Mouse (Mus musculus) hindbrain, embryonic 14.5 days (tissue): ENCODE data around the gene Nav2. TPM values are rescaled to one million over a fixed set of nuclear protein-coding genes. Genes with fewer than 3 reads are reported as not detected.

Experiments used
- ATAC-seq: fragments of 200-750 bp; cut with Nextera tagmentation; 2 replicates; pipeline ENCODE4 v1.8.0; 2017; ENCODE audit warnings: moderate number of reproducible peaks, mild to moderate bottlenecking, moderate TSS enrichment, moderate library complexity; ENCODE audit not compliant: low FRiP score
- DNase-seq: peaks from one replicate; pipeline ENCODE4 v3.0.0-alpha.2; 2015; ENCODE audit warnings: low spot score
- H3K27ac ChIP-seq: fragments of 300-500 bp; sonication (generic); 2 replicates; pipeline ENCODE4 v1.5.1; 2014; ENCODE audit warnings: mild to moderate bottlenecking, moderate library complexity
- H3K27me3 ChIP-seq: fragments of 300-500 bp; sonication (generic); 2 replicates; pipeline ENCODE4 v1.6.1; 2014; ENCODE audit warnings: mild to moderate bottlenecking, low read length, mixed read lengths; ENCODE audit not compliant: control insufficient read depth, insufficient read depth
- H3K36me3 ChIP-seq: fragments of 300-500 bp; sonication (generic); replicated peaks from 2 replicates; pipeline ENCODE4 v1.6.1; 2014; ENCODE audit not compliant: control insufficient read depth, insufficient read depth
- H3K4me1 ChIP-seq: fragments of 300-500 bp; sonication (generic); replicated peaks from 2 replicates; pipeline ENCODE4 v1.6.1; 2014; ENCODE audit warnings: antibody characterized with exemption, low read length, mixed read lengths; ENCODE audit not compliant: control insufficient read depth, insufficient read depth
- H3K4me2 ChIP-seq: fragments of 300-500 bp; sonication (generic); replicated peaks from 2 replicates; pipeline ENCODE4 v1.6.1; 2014; ENCODE audit warnings: mild to moderate bottlenecking, moderate library complexity
- H3K4me3 ChIP-seq: fragments of 300-500 bp; sonication (generic); replicated peaks from 2 replicates; pipeline ENCODE4 v1.5.1; 2014; ENCODE audit warnings: mild to moderate bottlenecking, low read length
- H3K9ac ChIP-seq: fragments of 300-500 bp; sonication (generic); 2 replicates; pipeline ENCODE4 v1.6.1; 2014
- H3K9me3 ChIP-seq: fragments of 300-500 bp; sonication (generic); 2 replicates; pipeline ENCODE4 v1.6.1; 2016; ENCODE audit warnings: low read length; ENCODE audit not compliant: control insufficient read depth
- WGBS: fragments of 180-500 bp; shearing (Covaris S2); extraction: QIAGEN DNeasy Blood & Tissue Kit; methylation state at CpG from one replicate; pipeline ENCODE4 v1.1.7; 2014; 5-methylcytosine and 5-hydroxymethylcytosine counted together
- polyA plus RNA-seq: library from polyadenylated mRNA; unstranded; fragments of >200 nt; fragmentation: Nextera tagmentation; extraction: Ambion mirVana; gene quantifications from 2 replicates; pipeline ENCODE4 v1.2.1, GENCODE M21; 2014

Gene Nav2
- polyA plus RNA-seq, 1 experiment from 2014 or later, result 28.2 TPM

DNA sequence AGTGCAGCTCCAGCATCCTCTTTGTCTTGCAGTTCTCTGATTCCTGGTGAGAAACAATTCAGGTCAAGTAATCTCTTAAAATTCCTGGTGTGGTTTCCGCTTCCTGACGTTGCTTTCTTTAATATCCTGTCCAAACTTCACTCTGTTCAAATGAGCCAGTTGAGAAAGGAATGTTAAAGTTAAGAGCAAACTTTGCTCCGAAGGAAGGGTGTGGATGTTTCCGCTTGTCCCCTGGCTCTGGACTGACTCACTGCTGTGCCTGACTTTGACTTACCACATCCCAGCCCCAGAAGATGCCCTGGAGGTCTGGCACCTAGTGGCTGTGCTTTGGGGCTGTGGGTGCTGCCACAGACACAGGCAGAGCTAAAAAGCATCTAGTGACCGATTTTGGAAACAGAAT, 8.9 kb downstream of the Nav2 start:
- no peaks in the 10 kb centered on the region for H3K36me3 ChIP-seq
- no peak overlapping the region for H3K9ac ChIP-seq
- H3K4me1 ChIP-seq, result peaks cover 15% of the 10 kb centered on the region; the same call in 1 of the 2 replicates
- ATAC-seq (no peak), DNase-seq (no peak)
- no peak overlapping the region for H3K4me3 ChIP-seq
- H3K27me3 ChIP-seq, result 0 out of 2 replicates have a peak, but pooled peaks cover 5% of the 10 kb centered on the region
- H3K4me2 ChIP-seq, result no peak overlapping the region
- no peaks in the 10 kb centered on the region for H3K9me3 ChIP-seq
- 24% methylated on average over 5 of the region's 5 CpGs for WGBS
- H3K27ac ChIP-seq, result no peak overlapping the region

DNA sequence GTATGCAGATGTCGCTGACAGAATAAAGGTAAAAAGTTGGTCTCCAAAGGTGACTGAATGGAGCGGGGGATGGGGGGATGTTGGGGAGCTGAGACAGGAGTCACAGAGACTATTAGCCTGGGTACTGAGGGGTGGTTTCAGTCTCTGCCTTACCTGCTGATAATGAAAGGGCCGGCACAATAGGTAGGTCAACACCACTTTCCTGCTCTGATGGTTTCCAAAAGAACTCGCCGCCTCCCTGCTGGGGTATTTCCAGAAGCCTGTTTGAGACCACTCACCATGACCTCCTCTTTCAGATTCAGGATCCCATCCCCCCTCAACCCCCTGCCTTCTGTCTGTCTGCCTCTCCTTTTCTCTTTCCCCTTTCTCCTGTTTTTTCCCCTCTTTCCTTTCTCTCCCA, 9.5 kb downstream of the Nav2 start:
- no peaks in the 10 kb centered on the region for H3K36me3 ChIP-seq
- no peak overlapping the region for H3K4me2 ChIP-seq
- no peak overlapping the region for H3K27ac ChIP-seq
- no peaks in the 10 kb centered on the region for H3K9me3 ChIP-seq
- ATAC-seq (no peak), DNase-seq (no peak)
- H3K4me3 ChIP-seq, result no peak overlapping the region
- H3K4me1 ChIP-seq, result peaks cover 15% of the 10 kb centered on the region; the same call in 1 of the 2 replicates
- 6% methylated on average over 5 of the region's 5 CpGs for WGBS
- 0 out of 2 replicates have a peak, but pooled peaks cover 5% of the 10 kb centered on the region for H3K27me3 ChIP-seq
- no peak overlapping the region for H3K9ac ChIP-seq

DNA sequence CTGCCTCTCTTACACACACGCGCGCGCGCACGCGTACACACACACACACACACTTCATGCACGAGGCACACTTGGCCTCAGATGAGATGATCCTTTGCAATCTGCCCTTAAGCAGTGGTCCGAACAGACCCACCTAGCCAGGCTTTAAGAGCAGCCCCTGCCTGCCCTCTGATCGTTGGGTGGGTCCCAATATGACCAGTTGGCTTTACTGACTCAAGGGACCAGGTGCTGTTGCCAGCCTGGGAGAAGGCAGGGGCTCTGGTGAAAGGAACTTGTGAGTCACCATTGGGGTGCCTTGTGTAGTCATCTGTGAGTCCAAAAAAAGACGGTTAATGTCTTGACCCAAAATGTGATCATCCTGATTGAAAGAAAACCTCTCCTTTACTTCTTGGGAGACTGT, 9.9 kb downstream of the Nav2 start:
- H3K27ac ChIP-seq, result no peak overlapping the region
- no peak for ATAC-seq
- 0 out of 2 replicates have a peak, but pooled peaks cover 5% of the 10 kb centered on the region for H3K27me3 ChIP-seq
- H3K36me3 ChIP-seq, result no peaks in the 10 kb centered on the region
- no peak overlapping the region for H3K4me2 ChIP-seq
- peaks cover 15% of the 10 kb centered on the region; the same call in 1 of the 2 replicates for H3K4me1 ChIP-seq
- no peak overlapping the region for H3K9ac ChIP-seq
- 25% methylated on average over 11 of the region's 11 CpGs for WGBS
- no peak overlapping the region for H3K4me3 ChIP-seq
- no peak for DNase-seq
- H3K9me3 ChIP-seq, result no peaks in the 10 kb centered on the region

DNA sequence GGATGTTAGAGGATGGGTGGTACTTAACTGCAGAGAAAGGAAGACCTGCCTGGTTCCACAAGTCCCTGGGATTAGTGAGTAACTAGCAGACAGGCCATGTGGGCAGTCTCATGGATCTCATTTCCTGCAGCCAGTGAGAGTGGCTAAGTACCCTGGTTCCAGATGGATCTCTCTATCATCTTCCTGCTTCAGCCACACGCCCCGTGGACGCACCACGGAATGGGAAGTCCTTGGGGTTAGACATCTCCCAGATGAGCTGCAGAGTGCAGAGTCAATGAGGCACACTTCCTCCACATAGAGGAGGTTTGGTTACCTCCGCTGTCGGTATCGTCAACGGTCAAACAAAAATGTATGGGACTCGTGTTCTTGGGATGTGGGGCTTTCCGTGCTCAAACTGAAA, 15.1 kb downstream of the Nav2 start:
- Histone ChIP-seq H3K9ac (no peak overlapping the region), H3K9me3 (no peaks in the 10 kb centered on the region), H3K36me3 (no peaks in the 10 kb centered on the region), H3K27me3 (no peaks in the 10 kb centered on the region), H3K4me1 (no peaks in the 10 kb centered on the region), H3K27ac (no peak overlapping the region), H3K4me3 (no peak overlapping the region), H3K4me2 (no peak overlapping the region)
- ATAC-seq, result no peak
- WGBS, result 85% methylated on average over 10 of the region's 10 CpGs
- no peak for DNase-seq

DNA sequence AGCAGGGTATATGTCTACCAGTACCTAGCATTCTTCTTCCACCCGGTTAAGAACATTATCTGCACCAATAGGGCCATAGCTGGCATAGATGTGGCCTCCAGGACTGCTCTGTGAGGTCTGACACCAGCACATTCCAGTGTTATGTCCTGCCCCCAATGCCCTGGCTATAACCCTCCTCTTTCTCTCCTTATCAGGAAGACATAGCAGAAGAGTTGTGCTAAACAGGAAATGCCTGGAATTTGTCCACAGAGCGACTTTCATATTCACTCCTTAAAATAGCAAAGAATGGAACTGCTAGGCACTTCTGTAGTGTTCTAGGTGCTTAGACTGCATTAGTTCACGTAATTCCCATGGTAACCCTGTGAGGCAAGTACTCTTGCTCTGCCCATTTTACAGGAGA, 16.7 kb downstream of the Nav2 start:
- no peak overlapping the region for H3K4me2 ChIP-seq
- H3K27me3 ChIP-seq, result no peaks in the 10 kb centered on the region
- no peak overlapping the region for H3K9ac ChIP-seq
- H3K27ac ChIP-seq, result no peak overlapping the region
- 87% methylated on average over 3 of the region's 3 CpGs for WGBS
- H3K36me3 ChIP-seq, result no peaks in the 10 kb centered on the region
- no peaks in the 10 kb centered on the region for H3K9me3 ChIP-seq
- no peaks in the 10 kb centered on the region for H3K4me1 ChIP-seq
- no peak overlapping the region for H3K4me3 ChIP-seq
- no peak for DNase-seq
- ATAC-seq, result no peak

DNA sequence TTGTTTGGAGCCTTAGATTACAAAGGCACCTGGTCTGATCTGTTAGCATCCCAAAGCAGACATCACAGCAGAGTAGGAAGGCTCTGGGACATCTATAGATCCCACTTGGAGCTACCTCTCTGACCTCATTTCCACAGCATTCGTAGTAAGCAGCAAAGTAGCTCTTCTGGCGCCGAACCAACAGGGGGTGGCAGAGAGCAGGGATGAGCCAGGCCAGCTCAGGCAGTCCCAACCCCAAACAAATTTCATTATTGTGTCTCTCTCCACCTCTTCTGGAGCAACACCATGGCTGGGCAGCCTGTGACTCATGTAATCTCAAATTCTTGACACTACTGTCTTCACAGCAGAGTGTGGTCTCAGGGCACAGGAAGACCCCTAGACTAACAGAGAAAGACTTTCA, 19.8 kb downstream of the Nav2 start:
- H3K4me1 ChIP-seq, result no peaks in the 10 kb centered on the region
- 0 out of 2 replicates have a peak, but pooled peaks have one; percentile 25 for ATAC-seq
- WGBS, result 3% methylated on average over 3 of the region's 3 CpGs

DNA sequence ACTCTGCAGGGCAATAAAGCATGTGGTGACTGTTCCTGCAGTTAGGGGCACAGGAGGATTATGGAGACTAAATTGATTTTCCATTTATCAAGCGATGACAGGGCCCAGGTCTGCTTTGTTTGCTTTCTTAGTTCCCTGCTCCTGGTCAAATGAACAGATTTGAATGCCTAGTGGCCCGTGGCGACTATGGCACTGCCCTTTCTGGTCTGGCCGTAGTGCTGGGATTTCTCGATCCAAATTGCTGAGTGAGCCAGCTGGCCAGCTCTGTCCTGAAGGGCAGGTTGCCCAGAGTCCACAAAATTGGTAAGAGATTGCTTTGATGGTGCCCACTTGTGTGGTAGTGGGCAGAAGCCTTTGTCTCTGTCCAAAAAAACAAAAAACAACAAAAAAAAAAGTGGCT, 21.9 kb downstream of the Nav2 start:
- Histone ChIP-seq H3K27me3 (no peaks in the 10 kb centered on the region), H3K4me1 (no peaks in the 10 kb centered on the region), H3K9ac (no peak overlapping the region), H3K9me3 (no peaks in the 10 kb centered on the region), H3K36me3 (no peaks in the 10 kb centered on the region), H3K4me3 (no peak overlapping the region), H3K4me2 (no peak overlapping the region), H3K27ac (no peak overlapping the region)
- DNase-seq (peak; percentile 42), ATAC-seq (no peak)
- WGBS, result 19% methylated on average over 5 of the region's 5 CpGs

More for the DNA sequence above, 19.8 kb downstream of the Nav2 start:
- Histone ChIP-seq H3K9ac (no peak overlapping the region), H3K27ac (no peak overlapping the region), H3K4me3 (no peak overlapping the region), H3K36me3 (no peaks in the 10 kb centered on the region), H3K9me3 (no peaks in the 10 kb centered on the region), H3K4me2 (no peak overlapping the region), H3K27me3 (no peaks in the 10 kb centered on the region)
- DNase-seq, result peak; percentile 54

DNA sequence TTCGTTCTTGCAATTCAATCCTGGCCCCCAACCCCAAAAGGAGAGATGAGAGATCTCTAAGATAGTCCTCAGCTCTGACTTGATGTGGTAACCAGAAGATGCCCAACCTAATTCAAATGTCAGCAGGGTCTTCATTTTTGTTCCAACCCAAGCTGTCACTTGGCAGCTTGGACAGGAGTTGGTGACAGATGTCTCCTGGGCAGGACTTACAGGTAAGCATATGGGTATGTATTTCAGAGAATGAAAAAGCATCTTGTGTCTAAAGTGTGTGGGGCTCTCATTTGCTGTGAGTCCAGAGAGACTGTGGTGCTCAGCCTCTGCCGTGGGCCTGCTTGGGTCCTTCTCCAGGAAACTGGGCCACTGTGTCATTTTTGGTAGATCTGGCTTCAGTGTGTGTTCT, 23.6 kb downstream of the Nav2 start:
- 87% methylated on average over 2 of the region's 2 CpGs for WGBS
- no peaks in the 10 kb centered on the region for H3K36me3 ChIP-seq

DNA sequence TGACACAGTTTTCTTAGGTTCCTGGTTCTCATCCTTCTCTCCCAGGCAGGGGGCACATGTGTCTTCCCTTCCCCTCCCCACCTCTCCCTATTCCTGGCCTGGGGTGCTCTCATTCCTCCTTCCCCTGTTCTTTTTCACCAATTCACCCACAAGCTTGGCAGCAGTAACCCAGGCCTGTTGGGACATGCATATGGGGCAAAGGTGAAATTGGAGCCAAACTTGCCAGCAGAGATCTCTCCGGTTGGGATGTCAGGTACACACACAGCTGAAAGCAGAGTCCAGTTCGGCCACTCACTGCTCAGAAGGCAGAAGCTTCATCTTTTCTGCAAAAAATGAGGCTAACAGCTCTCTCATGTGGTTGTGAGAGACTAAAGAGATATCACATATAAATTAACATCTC, 26.3 kb downstream of the Nav2 start:
- Histone ChIP-seq H3K4me3 (no peak overlapping the region), H3K27ac (no peak overlapping the region), H3K9ac (no peak overlapping the region), H3K9me3 (no peaks in the 10 kb centered on the region), H3K4me2 (no peak overlapping the region), H3K36me3 (no peaks in the 10 kb centered on the region), H3K4me1 (no peaks in the 10 kb centered on the region), H3K27me3 (no peaks in the 10 kb centered on the region)
- 89% methylated on average over 2 of the region's 2 CpGs for WGBS
- DNase-seq (no peak), ATAC-seq (no peak)

More for the DNA sequence above, 23.6 kb downstream of the Nav2 start:
- DNase-seq, result no peak
- Histone ChIP-seq H3K27me3 (no peaks in the 10 kb centered on the region), H3K9me3 (no peaks in the 10 kb centered on the region), H3K4me2 (no peak overlapping the region), H3K9ac (no peak overlapping the region), H3K27ac (no peak overlapping the region), H3K4me1 (no peaks in the 10 kb centered on the region), H3K4me3 (no peak overlapping the region)
- no peak for ATAC-seq

DNA sequence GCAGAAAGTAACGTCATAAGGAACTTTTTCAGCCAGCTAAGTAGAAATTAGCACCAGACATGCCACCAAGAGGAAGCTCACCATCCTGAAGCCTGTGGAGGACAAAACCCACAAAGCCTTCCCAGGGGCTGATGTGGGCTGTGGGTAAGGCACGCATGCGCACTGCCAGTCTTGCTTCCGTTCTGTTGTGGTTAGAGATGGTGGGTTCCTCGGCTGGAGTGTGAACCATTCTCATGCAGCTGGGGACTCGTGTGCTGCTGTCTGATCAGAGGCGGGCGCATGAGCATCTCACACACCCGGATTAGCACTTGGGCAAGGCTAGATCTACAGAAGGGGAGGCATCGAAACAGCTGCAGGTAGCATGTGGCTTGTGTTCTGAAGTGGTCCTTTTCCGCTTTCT, 29.0 kb downstream of the Nav2 start:
- no peak overlapping the region for H3K27ac ChIP-seq
- H3K4me2 ChIP-seq, result no peak overlapping the region
- no peak overlapping the region for H3K9ac ChIP-seq
- WGBS, result 90% methylated on average over 11 of the region's 11 CpGs
- H3K4me1 ChIP-seq, result no peaks in the 10 kb centered on the region
- no peak for DNase-seq
- H3K27me3 ChIP-seq, result no peaks in the 10 kb centered on the region
- H3K9me3 ChIP-seq, result no peaks in the 10 kb centered on the region
- ATAC-seq, result no peak
- H3K4me3 ChIP-seq, result no peak overlapping the region
- H3K36me3 ChIP-seq, result no peaks in the 10 kb centered on the region
